Mouse (Mus musculus): ENCODE results near the gene Fam83b. TPM values are rescaled to one million over a fixed set of nuclear protein-coding genes. Genes with fewer than 3 reads are reported as not detected.

Gene Fam83b
- total RNA-seq, 2 experiments from 2014 or later = not detected

DNA sequence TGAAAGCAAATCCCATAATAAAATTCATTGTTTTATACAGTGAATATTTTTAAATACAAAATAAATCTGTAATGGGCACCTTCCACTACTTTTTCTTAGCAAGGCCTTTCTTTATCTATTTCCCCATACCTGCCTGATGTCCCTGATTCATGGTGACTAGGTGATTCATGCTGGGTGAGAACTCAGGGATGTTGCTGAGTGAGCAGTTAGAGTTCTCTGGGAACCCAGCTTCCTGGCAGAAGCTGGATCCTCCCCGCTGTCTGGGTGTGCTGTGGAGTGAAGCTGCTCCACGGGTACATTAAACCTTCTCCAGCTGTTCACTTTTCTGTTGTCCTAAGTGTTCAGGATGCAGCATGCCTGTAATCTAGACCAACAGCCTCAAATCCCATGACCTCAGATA lies 13.2 kb downstream of the Fam83b start:
- Histone ChIP-seq H3K27ac (no peak overlapping the region), H3K4me3 (no peak overlapping the region)
- no peak for TF ChIP-seq CTCF (IDR thresholded peaks at IDR 0.05)
- no peak for DNase-seq (ENCODE audit: extremely low spot score in 1 of 2, low spot score in 2 of 2)
- intact Hi-C loops (cut with DNase I) = no loop called here

DNA sequence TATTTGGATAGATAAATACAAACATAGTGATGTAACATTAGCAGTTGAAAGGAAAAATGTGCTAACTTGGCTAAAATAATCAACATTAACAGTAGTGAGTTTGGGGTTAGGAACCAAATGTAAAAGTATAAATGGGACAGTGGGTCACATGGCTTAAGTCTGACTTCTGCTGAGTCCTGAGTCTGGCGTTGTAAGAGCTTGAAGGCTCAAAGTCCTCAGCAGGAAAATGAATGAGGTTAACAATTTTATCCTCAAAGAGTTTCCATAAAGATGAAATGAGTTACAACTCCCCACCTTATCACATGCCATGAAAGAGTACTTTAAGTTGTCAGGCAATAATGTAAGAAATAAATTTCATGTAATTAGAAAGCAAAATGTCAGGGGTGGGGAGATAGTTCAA lies 13.8 kb downstream of the Fam83b start:
- no peak for DNase-seq (ENCODE audit: extremely low spot score in 1 of 2, low spot score in 2 of 2)
- TF ChIP-seq CTCF (IDR thresholded peaks at IDR 0.05) = no peak
- no peak overlapping the region for H3K27ac ChIP-seq
- intact Hi-C loops (cut with DNase I) = no loop called here
- H3K4me3 ChIP-seq = no peak overlapping the region

DNA sequence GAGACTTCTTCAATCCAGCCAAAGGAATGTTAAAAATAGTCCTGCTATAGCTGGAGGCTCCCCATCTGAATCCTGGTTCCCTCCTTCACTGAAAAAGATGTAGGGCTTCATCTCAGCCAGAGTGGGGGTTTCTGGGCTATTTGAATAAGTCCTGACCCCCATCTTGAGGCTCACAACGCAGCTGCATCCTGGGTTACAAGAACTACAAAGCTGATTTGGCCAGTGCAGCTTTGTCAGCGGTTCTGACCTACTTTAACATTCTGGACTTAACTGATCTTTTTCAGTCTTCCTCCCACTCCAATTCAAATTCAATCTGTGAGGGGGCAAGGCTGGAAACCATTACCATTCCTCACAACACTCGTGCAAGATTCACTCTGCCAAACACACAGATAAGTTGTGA lies 20.2 kb downstream of the Fam83b start:
- no peak for DNase-seq (ENCODE audit: extremely low spot score in 1 of 2, low spot score in 2 of 2)
- peak overlapping the region; percentile 53 for H3K27ac ChIP-seq
- no peak for TF ChIP-seq CTCF (IDR thresholded peaks at IDR 0.05)
- intact Hi-C loops (cut with DNase I) = no loop called here
- H3K4me3 ChIP-seq = no peak overlapping the region

DNA sequence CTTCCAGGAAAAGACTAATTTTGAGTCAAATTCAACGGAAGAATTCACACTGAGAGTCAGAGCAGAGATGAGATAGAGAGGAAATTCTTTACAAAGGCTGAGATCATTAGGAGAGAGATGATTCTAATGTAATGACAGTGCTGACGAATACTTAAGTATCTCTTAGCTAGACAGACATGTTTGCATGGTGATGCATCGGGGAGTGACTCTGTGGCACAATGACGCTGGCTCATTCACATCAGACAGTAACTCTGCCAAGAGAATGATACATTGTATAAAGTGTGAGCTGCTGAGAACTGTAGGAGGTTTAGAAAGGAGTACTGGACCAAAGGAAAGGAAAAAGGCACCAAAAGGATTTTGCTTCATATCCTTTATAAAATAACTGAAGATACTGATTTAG lies 26.2 kb downstream of the Fam83b start:
- TF ChIP-seq CTCF (IDR thresholded peaks at IDR 0.05) = no peak
- no peak overlapping the region for H3K27ac ChIP-seq
- DNase-seq (ENCODE audit: extremely low spot score in 1 of 2, low spot score in 2 of 2) = no peak
- no peak overlapping the region for H3K4me3 ChIP-seq
- intact Hi-C loops (cut with DNase I) = no loop called here

DNA sequence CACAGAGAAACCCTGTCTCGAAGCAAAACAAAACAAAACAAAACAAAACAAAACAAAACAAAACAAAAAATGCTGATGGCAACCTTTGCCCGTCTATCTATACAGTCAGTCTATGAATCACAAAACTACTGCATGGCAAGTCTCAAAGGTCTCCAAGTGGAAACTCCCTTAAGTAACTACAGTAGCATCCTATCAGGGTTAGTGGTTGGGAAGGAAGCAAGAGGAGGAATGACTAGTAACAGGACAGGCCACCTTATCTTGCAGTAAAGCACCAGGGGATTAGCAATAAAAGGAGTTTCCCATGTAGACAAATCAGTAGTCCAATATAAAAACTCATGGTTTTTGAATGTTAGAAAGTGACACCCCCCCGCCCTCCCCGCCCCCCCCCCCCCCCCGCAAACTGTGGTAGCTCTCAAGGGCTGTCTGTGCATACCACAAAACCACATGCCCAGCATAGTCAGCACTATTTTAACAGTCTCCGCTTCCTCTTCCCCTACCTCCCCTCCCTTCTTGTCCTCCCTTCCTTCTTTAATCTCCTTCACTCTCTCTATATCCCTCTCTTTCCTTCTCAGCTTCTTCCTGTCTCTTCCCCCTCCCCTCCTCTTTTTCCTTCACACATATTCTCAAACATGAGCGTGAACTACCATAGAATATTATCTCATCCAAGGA lies 26.8 kb downstream of the Fam83b start:
- no peak overlapping the region for H3K27ac ChIP-seq

DNA sequence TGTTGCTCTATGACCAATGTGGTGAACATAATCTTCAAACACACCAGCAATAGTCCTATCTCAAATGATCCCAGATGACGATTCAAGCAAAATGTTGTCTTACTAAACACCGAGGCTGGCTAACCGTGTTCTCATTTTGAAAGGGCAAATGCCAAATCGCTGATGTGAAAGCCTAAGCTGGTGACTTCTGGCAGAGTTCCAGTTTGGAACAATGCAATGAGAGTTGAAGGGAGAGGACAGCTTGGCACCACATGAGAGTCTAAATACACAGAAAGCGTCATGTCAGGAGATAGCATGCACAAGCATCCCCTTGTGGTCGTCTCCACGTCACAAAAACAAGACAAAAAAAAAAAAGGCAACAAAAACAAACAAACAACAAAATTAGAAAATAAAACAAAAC lies 27.6 kb downstream of the Fam83b start:
- DNase-seq (ENCODE audit: extremely low spot score in 1 of 2, low spot score in 2 of 2) = no peak
- intact Hi-C loops (cut with DNase I) = no loop called here
- Histone ChIP-seq H3K4me3 (no peak overlapping the region), H3K27ac (no peak overlapping the region)
- no peak for TF ChIP-seq CTCF (IDR thresholded peaks at IDR 0.05)

More for the DNA sequence above, 26.8 kb downstream of the Fam83b start:
- TF ChIP-seq CTCF (IDR thresholded peaks at IDR 0.05) = no peak
- no peak overlapping the region for H3K4me3 ChIP-seq
- intact Hi-C loops (cut with DNase I) = no loop called here
- no peak for DNase-seq (ENCODE audit: extremely low spot score in 1 of 2, low spot score in 2 of 2)

DNA sequence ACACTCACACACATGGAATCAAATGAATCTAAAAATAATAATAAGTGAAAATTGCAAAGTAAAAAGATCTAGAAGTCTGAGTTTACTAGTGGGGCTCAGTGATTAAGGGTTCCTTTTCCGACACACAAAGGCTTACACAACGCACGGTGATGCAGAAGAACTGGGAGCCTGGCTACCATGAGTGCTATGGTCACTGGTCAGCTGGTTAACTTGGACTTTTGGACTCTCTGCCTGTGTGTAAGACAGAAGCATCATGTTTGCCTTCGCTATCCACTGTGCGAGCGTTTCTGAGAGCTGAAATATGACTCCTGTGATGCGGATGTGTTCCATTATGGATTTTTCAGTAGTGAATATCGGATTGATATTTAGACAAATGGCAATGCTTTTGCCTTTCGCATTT lies 30.9 kb downstream of the Fam83b start:
- intact Hi-C loops (cut with DNase I) = no loop called here
- TF ChIP-seq CTCF (IDR thresholded peaks at IDR 0.05) = no peak
- no peak for DNase-seq (ENCODE audit: extremely low spot score in 1 of 2, low spot score in 2 of 2)
- Histone ChIP-seq H3K27ac (no peak overlapping the region), H3K4me3 (no peak overlapping the region)

DNA sequence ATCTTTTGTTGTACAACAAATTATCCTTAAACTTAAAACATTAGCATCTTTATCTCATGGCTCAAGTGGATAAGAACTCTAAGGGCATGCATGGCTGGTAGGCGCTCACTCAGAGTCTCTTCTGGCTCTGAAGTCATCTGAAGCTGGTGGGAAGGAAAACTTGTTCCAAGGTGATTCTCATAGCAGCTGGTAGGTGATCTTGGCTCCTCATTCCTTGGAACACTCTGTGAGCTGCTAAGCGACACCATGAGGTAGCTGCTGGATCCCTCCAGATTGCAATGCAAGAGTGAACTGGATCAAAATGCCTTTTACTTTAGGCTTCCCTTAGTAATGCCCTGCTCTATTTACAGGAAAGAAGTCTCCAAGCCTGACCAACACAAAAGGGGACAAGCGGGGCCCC lies 34.5 kb downstream of the Fam83b start:
- no peak overlapping the region for H3K4me3 ChIP-seq
- H3K27ac ChIP-seq = no peak overlapping the region
- no peak for TF ChIP-seq CTCF (IDR thresholded peaks at IDR 0.05)
- intact Hi-C loops (cut with DNase I) = no loop called here
- no peak for DNase-seq (ENCODE audit: extremely low spot score in 1 of 2, low spot score in 2 of 2)

DNA sequence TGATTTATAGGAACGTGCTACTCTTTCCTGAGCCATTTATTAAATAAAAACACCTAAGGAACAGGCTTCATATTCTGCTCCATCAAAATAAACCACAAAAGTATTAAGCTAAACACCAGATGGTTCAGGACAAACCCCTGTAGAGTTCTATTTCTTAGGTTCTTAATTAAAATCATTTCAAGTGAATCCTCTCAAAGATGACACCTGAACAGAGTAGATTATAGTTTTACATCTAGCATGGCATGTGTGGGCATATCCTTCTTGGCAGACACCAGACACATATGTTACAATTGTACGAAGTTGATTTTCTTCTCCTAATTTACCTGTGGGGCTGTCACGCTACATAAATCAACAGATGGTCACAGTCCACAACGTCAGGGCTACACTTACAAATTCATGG lies 35.5 kb downstream of the Fam83b start:
- Histone ChIP-seq H3K27ac (no peak overlapping the region), H3K4me3 (no peak overlapping the region)
- intact Hi-C loops (cut with DNase I) = no loop called here
- no peak for TF ChIP-seq CTCF (IDR thresholded peaks at IDR 0.05)
- DNase-seq (ENCODE audit: extremely low spot score in 1 of 2, low spot score in 2 of 2) = no peak

DNA sequence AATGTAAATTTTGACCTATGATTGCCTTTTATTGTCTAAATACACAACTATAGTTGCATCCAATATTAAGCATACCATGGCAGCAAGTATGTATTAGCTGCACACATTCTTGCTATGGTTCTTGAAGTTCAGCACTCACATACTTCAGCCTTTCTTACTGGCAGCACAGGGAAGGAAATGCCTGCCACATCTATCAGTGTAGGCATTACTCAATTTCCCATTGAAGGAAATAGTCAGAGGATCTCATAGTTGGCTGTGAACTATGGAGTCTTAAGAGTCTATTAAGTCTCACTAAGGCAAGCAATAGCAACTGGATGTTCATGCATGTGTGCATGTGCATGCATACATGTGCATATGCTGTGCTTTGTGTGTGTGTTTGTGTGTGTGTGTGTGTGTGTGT lies 41.3 kb downstream of the Fam83b start:
- no peak for DNase-seq (ENCODE audit: extremely low spot score in 1 of 2, low spot score in 2 of 2)
- intact Hi-C loops (cut with DNase I) = no loop called here
- no peak for TF ChIP-seq CTCF (IDR thresholded peaks at IDR 0.05)

DNA sequence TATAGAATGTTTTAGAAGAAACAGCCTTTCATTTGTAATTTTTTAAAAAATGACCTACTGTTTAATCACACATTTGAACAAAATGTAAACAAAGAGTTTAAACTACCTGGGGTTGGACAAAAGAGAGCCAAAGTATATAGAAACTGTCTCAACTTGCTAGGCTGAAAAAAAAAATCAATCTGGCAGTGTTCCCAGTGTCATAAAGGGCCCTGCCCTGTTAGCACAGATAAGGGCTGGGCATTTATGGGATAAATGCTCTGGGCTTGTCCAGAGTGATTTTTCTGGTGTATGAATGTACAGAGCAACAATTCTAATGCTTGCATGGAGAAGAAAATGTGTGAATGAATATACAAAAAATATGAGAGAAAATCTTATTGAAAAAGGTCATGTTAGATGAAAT lies 43.8 kb downstream of the Fam83b start:
- Histone ChIP-seq H3K4me3 (no peak overlapping the region), H3K27ac (no peak overlapping the region)
- no peak for TF ChIP-seq CTCF (IDR thresholded peaks at IDR 0.05)
- no peak for DNase-seq (ENCODE audit: extremely low spot score in 1 of 2, low spot score in 2 of 2)
- intact Hi-C loops (cut with DNase I) = no loop called here

More for the DNA sequence above, 41.3 kb downstream of the Fam83b start:
- no peak overlapping the region for H3K27ac ChIP-seq
- no peak overlapping the region for H3K4me3 ChIP-seq

DNA sequence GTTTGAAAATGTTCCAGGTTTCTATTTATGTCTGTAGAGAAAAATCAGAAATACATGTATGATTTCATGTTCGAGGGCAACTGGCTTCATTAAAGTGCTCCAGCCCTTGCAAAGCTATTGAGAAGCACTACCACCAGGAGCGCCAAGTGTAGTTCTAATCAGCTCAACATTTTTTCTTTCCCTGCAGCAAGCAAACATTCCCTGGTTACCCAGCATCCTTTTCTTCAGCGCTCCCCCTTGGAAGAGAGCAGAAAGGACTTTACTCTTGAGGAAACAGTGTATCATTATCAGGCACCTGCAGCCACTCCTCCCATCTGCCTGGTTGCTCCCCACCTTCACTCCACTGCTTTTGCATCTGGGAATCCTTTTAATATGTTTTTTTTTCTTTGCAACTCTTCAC lies 45.3 kb downstream of the Fam83b start:
- no peak overlapping the region for H3K4me3 ChIP-seq
- DNase-seq (ENCODE audit: extremely low spot score in 1 of 2, low spot score in 2 of 2) = no peak
- no peak for TF ChIP-seq CTCF (IDR thresholded peaks at IDR 0.05)
- no peak overlapping the region for H3K27ac ChIP-seq
- intact Hi-C loops (cut with DNase I) = no loop called here

DNA sequence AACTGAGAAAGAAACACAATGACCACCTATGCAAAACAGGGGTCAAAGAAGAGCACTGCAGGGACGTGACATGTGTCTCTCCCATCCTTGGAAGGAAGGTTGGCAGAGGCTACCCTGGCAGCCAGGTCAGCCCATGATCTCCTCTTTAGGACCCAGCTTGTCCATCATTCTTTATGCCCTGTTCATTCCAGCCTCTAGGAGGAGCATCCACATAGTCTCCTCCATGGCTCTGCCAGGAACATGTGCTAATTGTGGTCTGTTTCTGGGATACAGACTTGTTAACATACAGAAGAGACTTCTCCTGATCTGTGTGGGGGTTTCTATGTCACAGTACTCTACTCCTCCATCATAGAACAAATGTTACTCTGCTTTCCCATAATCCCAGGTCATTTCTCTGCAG lies 48.3 kb downstream of the Fam83b start:
- no peak for DNase-seq (ENCODE audit: extremely low spot score in 1 of 2, low spot score in 2 of 2)
- TF ChIP-seq CTCF (IDR thresholded peaks at IDR 0.05) = no peak; the same call in 1 of the 2 replicates
- intact Hi-C loops (cut with DNase I) = no loop called here
- H3K27ac ChIP-seq = no peak overlapping the region
- no peak overlapping the region for H3K4me3 ChIP-seq
